Mouse (Mus musculus) central nervous system, embryonic 11.5 days (tissue): ENCODE data around the gene Zpr1. TPM values are rescaled to one million over a fixed set of nuclear protein-coding genes. Genes with fewer than 3 reads are reported as not detected.

Experiments
- polyA plus RNA-seq: library from polyadenylated mRNA; depleted of rRNA; stranded (reverse); fragments of >200 nt; gene quantifications from 2 replicates; pipeline ENCODE4 v1.2.3, GENCODE M21; 2012; rRNA removed

The Zpr1 gene
- polyA plus RNA-seq = 39.8 and 42.7 TPM in 2 replicates

DNA sequence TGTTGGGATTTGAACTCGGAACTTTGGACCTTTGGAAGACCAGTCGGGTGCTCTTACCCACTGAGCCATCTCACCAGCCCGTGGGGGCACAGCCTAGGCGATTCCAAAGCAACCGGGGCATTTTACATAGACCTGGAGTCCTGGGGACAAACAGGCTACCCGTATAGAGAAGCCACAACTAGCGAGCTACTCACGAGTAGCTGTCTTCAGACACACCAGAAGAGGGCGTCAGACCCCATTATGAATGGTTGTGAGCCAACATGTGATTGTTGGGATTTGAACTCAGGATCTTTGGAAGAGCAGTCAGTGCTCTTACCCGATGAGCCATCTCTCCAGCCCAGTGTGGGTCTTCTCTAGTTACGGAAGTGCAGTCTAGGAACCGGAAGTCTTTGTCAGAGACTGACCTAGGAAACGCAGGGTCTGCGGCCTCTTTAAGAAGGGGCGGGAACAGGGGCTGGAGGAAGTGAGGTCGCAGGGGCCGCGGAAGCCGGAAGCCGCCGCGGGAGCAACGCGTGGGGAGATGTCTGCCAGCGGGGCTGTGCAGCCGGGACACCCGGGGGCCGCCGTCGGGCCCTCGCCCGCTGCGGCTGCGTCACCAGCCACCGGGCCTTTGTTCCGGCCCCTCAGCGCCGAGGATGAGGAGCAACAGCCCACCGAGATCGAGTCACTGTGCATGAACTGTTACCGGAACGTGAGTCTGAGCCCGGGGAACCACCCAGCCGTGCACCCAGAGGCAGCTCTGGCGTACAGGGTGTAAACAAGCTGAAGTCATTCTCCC, at the start of gene Zpr1:
Zpr1 (plus strand) TSS at position 388 of the 778 bp plus-strand sequence.

DNA sequence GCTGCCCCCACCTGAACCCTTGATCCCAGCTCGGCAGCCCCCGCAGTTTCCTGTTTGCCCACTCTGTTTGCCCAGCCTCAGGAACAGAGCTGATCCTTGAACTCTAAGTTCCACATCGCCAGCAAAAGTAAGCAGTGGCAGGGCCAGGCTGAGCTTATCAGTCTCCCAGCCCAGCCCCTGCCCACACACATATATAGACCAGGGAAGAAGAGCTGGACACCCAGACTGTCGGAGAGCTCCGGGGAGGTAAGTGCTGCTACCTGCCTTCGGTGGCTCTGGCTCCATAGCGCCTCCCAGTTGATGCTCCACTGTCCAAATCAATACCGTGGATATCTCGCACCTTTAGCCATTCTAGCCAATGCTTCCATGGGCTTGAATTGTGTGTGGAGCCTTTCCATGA, 44.4 kb upstream of the Zpr1 start, which contains the start of gene Apoa1:
Apoa1 (plus strand) TSS at position 90 of the 400 bp plus-strand sequence.

DNA sequence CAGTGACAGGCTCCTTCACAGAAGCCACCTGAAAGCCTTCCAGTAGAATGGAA, 37.4 kb upstream of the Zpr1 start, which contains the start of gene Apoc3:
Apoc3 (minus strand) TSS at position 41 of the 53 bp plus-strand sequence.

DNA sequence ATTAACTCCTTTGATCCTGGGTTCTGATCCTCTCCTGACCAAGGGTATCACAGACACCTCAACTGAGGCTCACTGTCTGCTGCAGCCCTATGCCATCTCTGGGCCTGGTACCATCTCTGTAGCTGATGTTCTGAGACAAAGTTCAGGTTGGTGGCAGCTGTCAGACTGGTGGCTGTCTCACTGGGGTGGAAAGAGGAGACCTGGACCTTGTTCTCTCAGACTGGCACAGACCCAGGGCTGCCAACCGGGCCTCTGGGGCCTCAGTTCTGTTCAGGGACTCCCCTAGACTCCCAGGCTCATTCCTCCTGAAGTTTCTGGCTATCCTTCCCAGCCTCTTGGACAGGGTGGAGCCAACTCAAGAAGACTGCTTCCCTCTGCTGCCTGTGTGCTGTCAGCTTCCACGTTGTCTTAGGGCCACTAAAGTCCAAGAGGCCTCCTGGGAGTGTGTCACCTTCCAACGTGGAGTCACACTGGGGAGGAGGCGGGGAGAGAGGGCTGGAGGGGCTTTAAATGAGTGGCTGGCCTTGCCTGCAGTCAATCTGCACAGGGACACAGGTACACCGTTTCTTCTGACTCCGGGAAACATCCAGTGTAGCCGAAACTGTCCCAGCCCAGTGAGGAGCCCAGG, 32.2 kb upstream of the Zpr1 start, which contains the start of gene Apoa4:
Apoa4 (plus strand) TSS at position 171 of the 628 bp plus-strand sequence.

DNA sequence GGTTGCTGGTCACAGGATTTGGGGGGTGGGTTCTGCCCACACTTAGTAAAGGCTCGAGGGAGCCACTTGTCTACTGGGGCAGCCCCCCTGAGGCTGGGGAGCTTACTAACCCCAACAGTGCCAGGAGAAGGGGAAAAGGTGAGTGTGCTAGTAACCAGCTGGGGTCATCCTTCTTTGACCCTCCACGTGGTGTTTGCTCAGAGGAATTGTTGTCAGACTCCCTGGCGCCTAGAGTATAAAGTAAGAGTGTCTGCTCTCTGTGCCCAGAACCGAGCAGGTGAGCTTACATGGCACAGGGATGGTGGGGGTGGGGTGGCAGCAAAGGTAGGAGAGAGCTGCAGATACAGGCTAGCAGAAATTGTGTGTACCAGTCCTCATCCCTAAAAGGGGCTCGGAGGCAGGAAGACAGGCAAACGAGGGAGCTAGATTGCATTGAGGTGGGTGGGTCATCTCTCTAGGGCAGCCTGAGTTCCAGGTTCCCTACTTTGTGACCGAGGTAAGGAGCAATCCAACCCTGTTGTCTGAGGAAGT, 4.5 kb upstream of the Zpr1 start, which contains the start of gene Apoa5:
Apoa5 (plus strand) TSS at position 291 of the 531 bp plus-strand sequence.

DNA sequence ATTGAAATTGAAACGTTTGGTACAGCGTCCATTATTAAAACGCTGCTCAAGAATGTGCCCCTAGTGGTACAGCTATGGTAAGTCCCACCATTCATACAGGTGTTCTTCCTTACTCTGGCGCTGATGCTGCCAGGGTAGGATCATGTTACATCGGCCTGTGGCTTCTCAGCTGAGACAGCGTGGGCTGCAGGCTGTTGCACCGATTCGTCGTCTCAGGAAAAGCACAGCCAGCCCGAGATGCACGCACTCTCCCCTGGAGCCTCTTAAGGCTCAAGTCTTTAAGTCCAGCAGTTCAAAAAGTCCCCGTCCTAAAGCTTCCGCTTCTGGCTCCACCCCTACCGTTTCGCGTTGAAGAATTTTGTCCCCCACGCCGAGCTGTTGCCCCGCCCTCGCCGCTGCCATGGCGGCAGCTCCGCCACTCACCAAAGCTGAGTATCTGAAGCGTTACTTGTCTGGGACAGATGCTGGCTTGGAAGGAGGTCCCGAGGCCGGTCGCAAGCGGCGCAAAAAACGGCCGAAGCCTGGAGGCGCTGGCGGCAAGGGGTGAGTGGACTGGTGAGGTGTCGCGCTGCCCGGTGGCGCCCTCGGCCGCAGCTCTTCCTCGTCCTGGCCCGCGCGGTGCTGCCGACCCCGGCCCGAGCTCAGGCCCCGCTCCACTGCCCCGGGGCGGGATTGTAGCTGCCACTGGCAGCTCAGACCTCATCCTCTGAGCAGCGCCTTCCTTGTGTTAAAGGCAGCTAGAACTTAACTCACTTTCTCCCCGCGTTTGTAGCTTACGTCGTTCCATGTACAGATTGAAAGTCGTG, 10.0 kb downstream of the Zpr1 start, which contains the start of gene Bud13:
Bud13 (plus strand) TSS at position 378 of the 806 bp plus-strand sequence.

DNA sequence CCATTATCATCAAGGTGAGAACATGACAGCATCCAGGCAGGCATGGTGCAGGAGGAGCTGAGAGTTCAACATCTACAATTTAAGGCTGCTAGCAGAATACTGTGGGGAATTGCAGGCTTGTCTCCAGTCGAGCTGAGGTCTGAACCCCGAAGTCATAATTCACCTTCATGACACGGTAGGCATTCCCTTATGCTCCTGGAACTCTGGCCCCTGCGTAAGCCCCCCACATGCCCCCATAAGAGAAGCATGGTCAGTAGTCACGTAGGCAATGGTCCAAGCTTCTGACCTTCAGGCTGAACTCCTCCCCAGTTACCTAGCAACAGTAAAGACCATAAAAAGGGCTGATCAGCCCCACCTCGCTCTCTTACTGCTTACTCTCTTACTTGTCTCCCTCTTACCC, 47.0 kb downstream of the Zpr1 start, which contains the start of gene 4931429L15Rik:
4931429L15Rik (minus strand) TSS at position 101 of the 400 bp plus-strand sequence.

Other genes starting within 250 kb of the Zpr1 start
- 33.4 and 120 TPM in 2 replicates for gene Apoa1, start 44.5 kb upstream of the Zpr1 start, polyA plus RNA-seq
- gene Apoc3, start 37.4 kb upstream of the Zpr1 start, polyA plus RNA-seq = 0.15 TPM in 1 of 2 replicates, not detected in the other
- gene Apoa4, start 32.4 kb upstream of the Zpr1 start, polyA plus RNA-seq = 0.43 TPM in 2 replicates
- 0.06 TPM in 1 of 2 replicates, not detected in the other for gene Apoa5, start 4.4 kb upstream of the Zpr1 start, polyA plus RNA-seq
- gene Bud13, start 9.9 kb downstream of the Zpr1 start, polyA plus RNA-seq = 20.3 and 25.9 TPM in 2 replicates
- not detected in 2 replicates for gene 4931429L15Rik, start 46.9 kb downstream of the Zpr1 start, polyA plus RNA-seq